Mouse (Mus musculus) layer of hippocampus, adult 11-12 months (tissue): ENCODE measurements at regions not wholly inside any gene's neighbourhood (a gene's known extent, or its start where the extent isn't known, plus 50 kb on each side); places are given as distances from the start of the nearest gene placed in this dataset.

ENCODE experiments used
- DNase-seq: peaks from one replicate; pipeline ENCODE4 v3.0.0; 2022; ENCODE audit warnings: low spot score

GRCm38 (mm10) chr4:134990651-134991050, 60.0 kb downstream of the Syf2 start:
- no peak for DNase-seq

- DNase-seq, result no peak
Measured at GRCm38 (mm10) chr4:134993526-134994122, 62.9 kb downstream of the Syf2 start.

DNA sequence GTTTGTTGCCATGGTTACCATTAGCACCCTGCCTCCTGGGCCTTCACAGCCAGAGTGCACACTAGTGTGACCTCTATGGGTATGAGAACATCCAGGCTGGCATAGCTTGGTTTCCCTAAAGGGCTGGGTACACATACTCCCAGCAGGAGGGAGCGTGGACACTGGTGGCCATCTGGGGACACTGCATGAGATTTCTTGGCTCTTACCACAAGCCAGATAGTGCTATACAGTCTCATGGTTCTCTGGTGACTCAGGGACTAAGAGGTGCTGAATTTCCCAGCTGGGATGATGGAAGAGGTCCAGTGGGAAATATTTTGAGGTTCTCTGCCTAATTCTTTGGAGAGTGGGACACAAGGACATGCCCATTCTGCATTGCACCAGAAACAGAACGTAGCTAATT, 63.5 kb downstream of the Syf2 start:
- DNase-seq, result no peak

DNA sequence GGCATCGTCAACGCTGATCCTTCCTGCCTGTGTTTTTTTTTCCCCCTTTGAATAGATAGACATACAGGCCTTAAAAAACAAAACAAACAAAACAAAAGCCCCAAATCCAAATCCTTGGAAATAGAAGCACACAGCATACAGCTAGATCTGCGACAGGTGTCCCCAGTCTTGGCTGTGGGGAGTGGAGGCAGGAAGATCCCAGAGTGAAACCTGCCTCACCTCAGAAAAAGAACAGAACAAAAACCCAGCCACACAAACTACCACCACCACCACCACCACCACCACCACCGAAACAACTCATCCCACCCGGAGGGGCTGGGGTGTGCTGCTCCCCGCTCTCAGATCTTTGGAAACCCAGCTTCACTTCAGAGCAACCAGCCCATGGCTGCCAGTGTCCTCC, 64.0 kb downstream of the Syf2 start:
- DNase-seq, result no peak

DNA sequence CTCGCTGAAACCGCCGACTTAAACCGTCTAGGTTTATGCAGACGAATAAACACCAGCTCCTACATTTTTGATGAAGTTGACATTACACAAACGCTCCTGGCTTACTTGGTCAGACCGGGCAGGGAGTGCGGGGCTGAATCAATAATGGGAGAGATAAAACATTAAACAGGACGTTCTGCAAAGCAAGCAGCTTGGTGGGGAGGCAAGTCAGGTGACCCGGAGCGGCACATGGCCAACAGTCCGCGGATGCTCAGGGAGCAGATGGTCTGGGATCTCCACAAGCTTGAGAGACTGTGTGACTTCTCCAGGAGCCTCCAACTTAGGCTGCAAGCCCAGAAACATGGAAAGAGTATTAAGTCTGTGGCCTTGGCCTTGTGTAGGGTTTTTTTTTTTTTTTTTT, 64.4 kb downstream of the Syf2 start:
- DNase-seq, result peak; percentile 24

DNA sequence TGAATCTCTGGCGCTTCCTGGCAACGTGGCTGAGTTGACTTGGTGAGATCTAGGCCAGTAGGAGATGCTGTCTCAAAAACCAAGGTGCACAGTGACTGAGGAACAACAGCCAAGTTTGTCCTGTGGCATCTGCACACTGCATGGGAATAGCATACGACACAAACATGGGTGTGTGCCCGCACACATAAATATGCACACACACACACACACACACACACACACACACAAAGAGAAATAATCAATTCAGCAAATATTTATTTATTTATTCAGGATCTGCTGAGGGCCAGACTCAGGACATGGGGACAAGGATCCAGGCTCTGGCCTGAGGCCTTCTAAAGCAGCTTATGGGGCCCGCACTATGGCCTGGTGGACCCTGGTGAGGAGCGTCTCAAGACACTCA, 65.4 kb downstream of the Syf2 start:
- no peak for DNase-seq

GRCm38 (mm10) chr4:134997461-134998434, 67.0 kb downstream of the Syf2 start:
- no peak for DNase-seq

GRCm38 (mm10) chr4:134998928-134999658, 68.4 kb downstream of the Syf2 start:
- peak; percentile 41 for DNase-seq

- no peak for DNase-seq
Measured at GRCm38 (mm10) chr4:135002091-135002925, 71.6 kb downstream of the Syf2 start.

DNA sequence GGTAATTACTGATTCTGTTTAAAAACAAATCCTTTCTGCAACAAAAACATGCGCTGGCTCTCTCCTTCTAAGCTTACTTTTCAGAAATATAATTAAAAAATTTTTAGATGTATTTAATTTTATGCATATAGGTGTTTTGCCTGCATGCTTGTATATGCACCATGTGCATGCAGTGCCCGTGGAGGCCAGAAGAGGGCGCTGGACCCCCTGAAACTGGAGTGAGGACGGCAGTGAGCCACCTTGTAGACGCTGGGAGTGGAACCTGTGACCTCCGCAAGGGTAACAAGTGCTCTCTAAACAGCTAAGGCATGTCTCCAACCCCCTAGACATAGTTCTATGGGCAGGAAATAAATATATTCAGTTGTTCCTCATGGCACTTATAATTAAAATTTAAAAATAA, 80.7 kb downstream of the Syf2 start:
- DNase-seq, result no peak

DNA sequence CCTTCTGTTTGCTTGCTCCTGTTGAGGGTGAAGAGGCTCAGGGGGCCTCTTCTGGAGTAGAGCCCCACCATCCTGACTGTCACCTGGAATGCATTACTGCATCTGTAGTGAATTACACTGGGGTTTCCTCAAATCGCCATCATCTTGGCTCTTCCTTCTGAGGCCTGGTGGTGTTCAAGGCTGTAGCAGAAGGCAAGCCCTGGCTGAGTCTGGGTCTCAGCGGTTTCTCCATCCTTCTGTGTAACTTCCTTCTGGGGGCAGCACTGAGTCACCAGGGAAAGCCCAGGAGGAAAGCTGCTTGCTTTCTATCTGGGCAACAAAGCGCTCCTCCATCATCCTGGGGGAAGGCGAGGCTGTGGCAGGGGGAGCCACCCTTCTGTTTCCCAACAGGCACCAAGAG, 82.2 kb downstream of the Syf2 start:
- DNase-seq, result no peak

GRCm38 (mm10) chr4:135013932-135014331, 83.2 kb downstream of the Syf2 start:
- no peak for DNase-seq

GRCm38 (mm10) chr4:135018018-135018417, 87.3 kb downstream of the Syf2 start:
- DNase-seq, result peak; percentile 44

GRCm38 (mm10) chr4:135019120-135019519, 88.4 kb downstream of the Syf2 start:
- DNase-seq, result no peak

- DNase-seq, result no peak
Measured at GRCm38 (mm10) chr4:135020262-135020991, 89.7 kb downstream of the Syf2 start.

GRCm38 (mm10) chr4:135023200-135023599, 92.5 kb downstream of the Syf2 start:
- no peak for DNase-seq

DNA sequence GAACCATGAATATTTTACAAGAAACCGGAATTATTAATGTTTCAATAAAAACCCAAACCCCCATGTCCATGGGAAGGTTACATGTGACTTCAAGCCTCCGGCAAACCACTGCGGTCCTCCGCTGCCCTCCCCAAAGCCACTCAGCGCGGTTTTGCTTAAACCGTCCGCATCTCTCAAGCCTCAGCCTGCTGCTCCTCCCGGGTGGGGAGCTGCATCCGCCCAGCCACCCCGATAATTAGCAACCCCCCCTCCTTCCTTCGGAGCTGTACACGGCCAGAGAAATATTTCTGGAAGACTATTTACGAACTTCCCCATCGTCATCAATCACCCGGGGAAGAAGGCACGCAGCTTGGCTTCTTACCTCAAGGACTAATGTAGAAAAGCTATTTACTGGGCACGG, 94.7 kb upstream of the Runx3 start:
- DNase-seq, result no peak

DNA sequence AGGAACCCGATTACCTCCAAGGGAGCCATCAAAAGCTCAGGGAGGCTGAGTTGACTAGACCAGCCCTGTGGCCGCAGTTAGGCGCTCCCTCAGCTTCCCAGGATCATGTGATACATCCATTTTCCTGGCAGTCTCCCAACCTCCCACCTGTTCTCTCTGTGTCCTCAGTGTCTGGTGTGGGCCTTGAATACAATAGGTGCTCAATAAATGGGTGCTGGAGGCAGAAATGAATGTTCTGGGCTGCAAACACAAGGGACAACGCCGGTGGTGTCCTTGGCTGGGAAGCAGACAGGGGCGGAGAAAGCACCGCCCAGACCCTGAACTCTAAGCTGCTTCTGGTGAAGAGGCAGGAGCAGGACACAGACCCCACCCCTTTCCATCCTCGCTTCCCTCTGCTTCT, 93.3 kb upstream of the Runx3 start:
- DNase-seq, result no peak

DNA sequence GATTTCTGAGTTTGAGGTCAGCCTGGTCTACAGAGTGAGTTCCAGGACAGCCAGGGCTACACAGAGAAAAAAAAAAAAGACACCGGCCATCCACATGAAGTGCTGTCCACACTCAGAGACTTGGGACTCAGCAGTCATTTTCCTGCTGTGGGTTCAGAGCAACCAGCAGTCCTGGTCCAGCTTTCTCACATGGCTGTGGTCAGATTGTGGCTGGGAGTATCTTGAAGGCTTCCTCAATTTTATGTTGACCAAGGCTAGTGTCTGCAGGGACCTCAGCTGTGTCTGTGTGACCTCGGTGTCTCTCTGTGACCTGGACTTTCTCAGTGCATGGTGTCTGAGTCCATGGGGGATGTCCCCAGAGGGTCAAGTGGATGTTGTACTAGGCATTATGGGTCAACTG, 90.7 kb upstream of the Runx3 start:
- DNase-seq, result no peak

DNA sequence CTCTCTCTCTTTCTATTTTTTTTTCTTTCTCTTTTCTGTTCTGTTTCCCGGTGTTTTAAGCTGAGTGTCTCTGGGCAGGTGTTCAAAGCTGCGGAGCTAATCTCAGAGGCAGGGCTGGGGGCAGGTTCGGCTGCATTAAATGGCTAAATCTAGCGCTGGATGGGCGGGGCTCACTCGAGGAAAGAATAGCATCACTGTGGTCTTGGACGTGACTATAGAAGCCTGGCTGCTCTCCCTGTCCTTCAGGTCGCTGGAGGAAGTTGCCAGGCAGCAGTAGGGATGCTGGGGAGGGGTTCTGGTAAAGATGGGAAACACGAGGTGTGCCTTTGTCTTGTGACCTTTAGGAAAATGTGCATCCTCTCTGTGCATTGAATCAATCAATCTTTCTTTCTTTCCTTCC, 88.0 kb upstream of the Runx3 start:
- DNase-seq, result peak; percentile 8

- no peak for DNase-seq
Measured at GRCm38 (mm10) chr4:135033302-135033701, 87.2 kb upstream of the Runx3 start.
